Mouse (Mus musculus) heart, postnatal 10 days (tissue): Measurements from ENCODE around the gene Lamc2. TPM values are rescaled to one million over a fixed set of nuclear protein-coding genes. Genes with fewer than 3 reads are reported as not detected.

ENCODE experiments used
- DNase-seq, 2 experiments: peaks; one replicate each; pipeline ENCODE4 v3.0.0; 2021
- intact Hi-C: fragments of 180-260 bp; cut with DNase I; formaldehyde crosslinking; loops from one replicate; pipeline ENCODE4 v1.15.1; 2025
- total RNA-seq, 2 experiments: library from RNA; stranded (reverse); gene quantifications; 2 replicates each; pipeline ENCODE4 v1.2.3; 2021

Gene Lamc2
- total RNA-seq, 2 experiments from 2014 or later, result 9.2 to 13.4 TPM

- intact Hi-C loops, result loop anchor here (5.0 kb wide), 1 partner anchor 87 kb away; no protein-coding TSS in a partner anchor
These were observed 56.1 kb downstream of the Lamc2 start for GRCm38 (mm10) chr1:153129992-153130713.

GRCm38 (mm10) chr1:153128780-153129179 is 57.5 kb downstream of the Lamc2 start:
- intact Hi-C loops, result no loop called here
- no peak for DNase-seq

More at GRCm38 (mm10) chr1:153129992-153130713, 56.1 kb downstream of the Lamc2 start:
- DNase-seq, result peak; percentile 71 to 81

DNA sequence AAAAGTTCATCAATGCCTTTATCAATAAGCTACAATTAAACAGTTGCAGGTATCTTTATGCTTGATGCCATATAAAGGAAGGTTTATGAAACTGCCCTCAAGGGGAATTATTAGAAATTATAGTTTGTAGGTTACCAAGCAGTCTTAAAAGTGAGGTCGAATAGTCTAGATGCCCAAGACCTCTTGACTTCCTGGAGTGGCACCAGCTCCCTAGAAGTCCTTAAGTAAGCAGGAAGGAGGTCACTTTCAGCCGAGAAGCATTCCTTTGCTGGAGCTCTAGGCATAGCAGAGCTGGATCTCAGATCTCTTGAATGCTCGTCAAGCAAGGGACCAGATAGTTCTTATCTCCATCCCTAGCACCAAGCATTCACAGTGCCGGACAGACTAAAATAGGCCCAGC is 58.6 kb downstream of the Lamc2 start:
- intact Hi-C loops, result no loop called here

GRCm38 (mm10) chr1:153126491-153127381 is 59.5 kb downstream of the Lamc2 start:
- DNase-seq, result peak; percentile 82 to 86
- intact Hi-C loops, result no loop called here

More for the DNA sequence above, 58.6 kb downstream of the Lamc2 start:
- DNase-seq, result no peak

GRCm38 (mm10) chr1:153125287-153126275 is 60.7 kb downstream of the Lamc2 start:
- intact Hi-C loops, result no loop called here

DNA sequence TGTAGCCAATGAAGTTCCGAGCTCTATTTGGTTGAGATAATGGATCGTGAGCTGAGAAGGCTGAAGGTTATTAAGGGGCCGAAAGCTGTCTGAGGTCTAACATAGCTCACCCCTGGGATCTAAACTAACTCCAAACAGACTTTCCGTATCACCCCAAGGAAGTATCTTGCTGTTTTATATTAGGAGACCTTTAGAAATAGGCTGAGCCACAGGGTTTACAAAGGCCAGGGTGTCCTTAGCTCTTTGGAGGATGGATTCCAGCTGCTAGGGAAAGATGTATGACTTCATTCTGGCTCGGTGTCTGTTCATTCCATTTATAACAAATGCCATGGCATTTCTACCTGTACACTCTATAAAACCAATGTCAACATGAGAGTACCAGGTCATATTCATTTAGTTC is 61.7 kb downstream of the Lamc2 start:
- intact Hi-C loops, result no loop called here

More at GRCm38 (mm10) chr1:153125287-153126275, 60.7 kb downstream of the Lamc2 start:
- no peak for DNase-seq

GRCm38 (mm10) chr1:153122764-153123163 is 63.5 kb downstream of the Lamc2 start:
- intact Hi-C loops, result no loop called here
- no peak for DNase-seq

More for the DNA sequence above, 61.7 kb downstream of the Lamc2 start:
- no peak for DNase-seq

DNA sequence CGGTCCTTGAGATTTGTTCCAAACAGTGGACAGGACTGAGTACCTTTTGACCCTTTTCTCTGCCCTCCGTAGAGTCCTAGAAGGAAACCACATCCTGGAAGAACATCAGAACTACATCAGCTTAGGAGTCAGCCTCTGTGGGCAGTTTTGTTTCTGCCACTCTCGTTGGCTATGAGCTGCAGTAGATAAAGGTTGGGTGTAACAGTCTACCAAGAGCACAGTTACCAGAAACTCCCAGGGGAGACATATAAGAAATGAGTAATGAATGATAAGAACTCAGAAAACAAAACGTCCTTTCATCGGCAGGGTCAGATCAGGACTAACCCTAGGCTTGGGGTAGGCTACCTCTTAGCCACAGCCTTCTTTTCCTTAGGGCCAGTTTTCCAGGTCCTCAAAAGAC is 64.9 kb downstream of the Lamc2 start:
- no peak for DNase-seq
- intact Hi-C loops, result no loop called here

DNA sequence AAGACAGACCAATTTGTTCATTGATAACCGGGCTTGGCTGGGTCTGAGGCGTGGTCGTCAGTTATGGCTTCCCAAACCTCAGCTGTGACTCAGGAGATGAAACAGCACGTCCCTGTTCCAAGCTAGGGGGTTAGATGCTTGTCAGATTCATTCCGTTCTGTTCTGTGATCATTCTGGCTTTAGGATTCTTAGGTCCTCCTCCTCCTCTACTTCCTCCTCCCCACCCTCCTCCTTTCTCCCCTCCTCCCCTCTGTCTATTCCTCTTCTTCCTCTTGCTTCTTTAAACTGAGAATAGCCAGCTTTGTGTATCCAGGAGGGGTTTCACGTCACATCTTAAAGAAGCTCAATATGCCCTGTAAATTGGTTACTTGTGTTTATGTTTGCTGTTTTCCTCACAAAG is 65.7 kb downstream of the Lamc2 start:
- intact Hi-C loops, result no loop called here
- no peak for DNase-seq

DNA sequence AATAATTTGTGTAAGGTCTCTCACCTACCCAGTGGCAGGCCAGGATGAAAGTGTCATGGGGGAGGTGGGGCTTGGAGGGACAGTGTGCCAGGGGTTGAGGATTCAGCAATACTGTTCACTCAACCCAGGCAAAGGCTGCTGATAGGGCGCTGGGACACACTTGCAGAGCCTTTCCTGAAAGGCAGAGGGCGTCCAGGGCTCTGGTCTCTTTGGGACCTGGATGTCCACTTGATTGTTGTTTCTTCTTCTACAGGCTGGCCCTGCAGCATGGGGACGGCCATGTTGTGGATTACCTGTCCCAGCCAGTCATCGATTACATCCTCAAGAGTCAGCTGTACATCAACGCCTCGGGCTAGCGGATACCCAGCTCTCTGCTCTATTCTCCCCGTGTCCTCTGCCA is 70.9 kb downstream of the Lamc2 start:
- intact Hi-C loops, result no loop called here
- DNase-seq, result no peak

DNA sequence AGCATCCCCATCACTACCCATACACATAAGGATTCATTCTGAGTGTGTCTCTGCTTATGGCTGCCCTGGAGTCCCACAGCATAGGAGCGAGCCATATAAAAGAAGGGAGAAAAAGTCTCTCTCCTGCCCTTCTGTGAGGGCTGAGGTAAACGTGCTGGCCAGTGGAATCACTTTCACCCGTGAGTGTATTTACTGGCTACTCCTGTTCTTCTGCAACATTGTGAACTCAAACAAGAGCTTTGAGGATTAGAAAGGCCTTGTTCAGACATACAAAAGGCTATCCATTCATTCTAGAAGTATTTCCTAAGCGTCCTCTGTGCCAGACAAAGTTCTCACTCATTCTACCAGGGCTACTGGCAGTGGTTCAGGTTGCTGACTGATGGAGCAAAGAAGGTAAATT is 74.7 kb downstream of the Lamc2 start:
- intact Hi-C loops, result no loop called here
- DNase-seq, result no peak

GRCm38 (mm10) chr1:153109836-153110235 is 76.4 kb downstream of the Lamc2 start:
- DNase-seq, result no peak
- intact Hi-C loops, result no loop called here

GRCm38 (mm10) chr1:153109346-153109745 is 76.9 kb downstream of the Lamc2 start:
- no peak for DNase-seq
- intact Hi-C loops, result no loop called here

DNA sequence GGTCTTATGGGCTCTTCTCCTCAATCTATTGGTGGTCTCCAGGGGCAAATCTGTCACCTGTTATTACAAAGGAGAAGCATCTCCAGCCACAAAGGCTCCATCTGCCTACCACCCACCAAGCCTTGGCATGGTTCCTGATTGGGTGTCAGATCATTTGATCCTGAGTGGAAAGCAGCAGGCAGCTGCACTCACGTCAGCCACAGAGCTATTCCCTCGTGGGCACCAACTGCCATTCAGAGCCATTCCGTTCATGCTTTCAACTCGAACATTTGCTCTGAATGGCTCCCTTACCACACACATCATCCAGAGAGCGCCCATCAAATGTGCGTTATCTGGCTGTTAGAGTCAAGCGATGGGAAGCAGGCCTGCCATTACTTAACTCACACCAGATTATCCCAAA is 78.4 kb downstream of the Lamc2 start:
- intact Hi-C loops, result no loop called here
- no peak for DNase-seq

DNA sequence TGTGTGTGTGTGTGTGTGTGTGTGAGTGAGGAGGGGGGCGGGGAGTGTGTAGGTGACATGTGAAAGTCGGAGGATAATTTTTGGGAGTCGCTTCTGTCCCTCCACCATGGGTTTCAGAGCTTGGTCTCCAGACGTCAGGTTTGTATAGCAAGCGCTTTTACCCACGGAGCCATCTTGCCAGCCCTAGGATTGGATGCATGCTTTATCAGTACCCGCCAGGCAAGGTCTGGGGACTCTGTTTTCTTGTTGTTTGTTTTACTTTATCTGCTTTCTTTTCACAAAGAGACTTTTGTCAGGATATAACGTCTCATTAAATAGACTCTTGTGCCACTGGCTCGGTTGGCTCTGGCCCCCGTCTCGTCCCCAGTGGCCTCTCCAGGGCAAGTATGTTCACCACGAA is 81.4 kb downstream of the Lamc2 start:
- DNase-seq, result no peak
- intact Hi-C loops, result loop anchor here (5.0 kb wide), 1 partner anchor 117 kb away; no protein-coding TSS in a partner anchor

DNA sequence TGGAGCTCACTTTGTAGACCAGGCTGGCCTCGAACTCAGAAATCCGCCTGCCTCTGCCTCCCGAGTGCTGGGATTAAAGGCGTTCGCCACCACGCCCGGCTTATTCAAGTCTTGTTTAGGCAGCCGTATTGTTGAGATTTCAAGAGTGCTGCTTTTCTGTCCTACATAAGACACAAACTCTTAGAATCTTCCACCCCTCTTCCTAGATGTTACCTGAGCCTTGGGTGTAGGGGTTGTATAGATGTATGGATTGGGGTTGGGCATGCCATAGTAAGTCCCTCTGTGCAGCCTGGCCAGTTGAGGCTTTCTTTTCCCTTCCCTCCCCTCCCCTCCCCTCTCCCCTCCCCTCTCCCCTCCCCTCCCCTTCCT is 83.1 kb downstream of the Lamc2 start:
- DNase-seq, result no peak
- intact Hi-C loops, result loop anchor here (5.0 kb wide), 1 partner anchor 119 kb away; no protein-coding TSS in a partner anchor

DNA sequence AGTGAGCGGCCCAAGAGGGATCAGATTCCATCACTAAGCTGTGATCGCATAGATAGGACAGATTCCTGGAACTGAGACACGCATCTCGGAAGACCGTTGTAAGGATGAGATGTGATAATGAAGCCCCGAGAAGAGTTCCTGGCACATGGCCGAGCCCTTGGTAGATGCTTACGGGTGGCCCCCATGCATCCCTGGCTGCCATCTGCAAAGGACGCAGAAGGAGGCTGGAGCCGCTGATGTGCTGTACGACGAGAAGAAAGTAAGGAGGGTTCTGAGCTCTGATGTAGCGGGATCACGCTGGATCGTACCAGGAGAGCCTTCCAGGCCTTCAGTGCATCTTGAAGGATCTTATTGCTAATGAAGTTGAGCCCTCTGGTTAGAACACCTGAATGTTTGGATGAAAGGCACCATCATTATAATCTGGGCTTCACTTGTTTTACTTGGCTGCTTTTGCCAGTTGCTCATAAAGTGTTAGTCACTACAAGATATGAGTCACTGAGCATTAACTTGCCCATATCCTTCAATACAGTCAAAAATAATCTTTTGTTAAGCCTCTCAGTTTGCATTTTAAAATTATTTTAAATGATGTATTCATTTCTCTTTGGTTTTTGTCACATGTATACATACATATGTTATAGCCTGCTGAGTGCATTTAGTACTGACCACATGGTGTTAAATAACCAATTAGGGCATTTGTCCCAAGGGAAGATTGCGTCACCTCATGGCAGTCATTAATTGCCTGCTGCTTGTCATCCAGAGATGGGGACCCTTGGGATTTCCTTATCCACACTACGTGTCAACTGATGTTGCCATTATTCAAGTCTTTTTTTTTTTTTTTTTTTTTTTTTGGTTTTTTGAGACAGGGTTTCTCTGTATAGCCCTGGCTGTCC is 83.7 kb downstream of the Lamc2 start:
- intact Hi-C loops, result loop anchor here (5.0 kb wide), 1 partner anchor 120 kb away; no protein-coding TSS in a partner anchor
- DNase-seq, result no peak

- intact Hi-C loops, result loop anchor here (2.0 to 5.0 kb wide), 2 partner anchors 121 to 285 kb away; no protein-coding TSS in a partner anchor
- DNase-seq, result peak; percentile 61 to 78
These were observed 84.8 kb downstream of the Lamc2 start for GRCm38 (mm10) chr1:153101327-153101880.

DNA sequence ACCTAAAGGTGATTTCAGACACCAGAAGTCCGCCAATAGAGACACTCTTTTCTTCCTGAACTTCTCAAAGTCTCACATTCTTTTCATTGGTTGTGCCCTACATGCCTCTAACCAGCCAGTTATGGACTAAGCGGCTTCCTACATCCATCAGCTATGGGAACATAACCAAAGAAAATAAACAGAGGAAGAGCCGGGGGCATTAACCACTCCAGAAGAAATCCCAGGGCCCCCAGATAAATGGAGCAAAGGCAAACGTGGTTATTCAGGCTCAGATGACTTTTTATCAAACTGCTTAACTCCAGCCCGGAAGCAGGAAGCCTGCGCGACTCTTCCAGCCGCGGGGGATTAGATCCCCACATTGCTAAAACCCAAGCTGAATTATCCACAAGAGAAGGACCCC is 85.3 kb downstream of the Lamc2 start:
- intact Hi-C loops, result loop anchor here (2.0 to 5.0 kb wide), 2 partner anchors 121 to 286 kb away; no protein-coding TSS in a partner anchor
- DNase-seq, result no peak
